Mouse (Mus musculus) hindbrain, embryonic 11.5 days (tissue): ENCODE data around the gene Nadsyn1. TPM values are rescaled to one million over a fixed set of nuclear protein-coding genes. Genes with fewer than 3 reads are reported as not detected.

Source experiments
- ATAC-seq: fragments of 200-750 bp; cut with Nextera tagmentation; 2 replicates; pipeline ENCODE4 v1.8.0; 2017; ENCODE audit warnings: mild to moderate bottlenecking, moderate TSS enrichment, moderate library complexity; ENCODE audit not compliant: low FRiP score
- DNase-seq: peaks from one replicate; pipeline ENCODE4 v3.0.0-alpha.2; 2015; ENCODE audit warnings: low spot score
- H3K27ac ChIP-seq: fragments of 300-500 bp; sonication (generic); 2 replicates; pipeline ENCODE4 v1.5.1; 2014; ENCODE audit warnings: mild to moderate bottlenecking, low read depth, low read length
- H3K27me3 ChIP-seq: fragments of 300-500 bp; sonication (generic); 2 replicates; pipeline ENCODE4 v1.6.1; 2014; ENCODE audit warnings: mild to moderate bottlenecking, low read length, moderate library complexity, mixed read lengths; ENCODE audit not compliant: control insufficient read depth, insufficient read depth
- H3K36me3 ChIP-seq: fragments of 300-500 bp; sonication (generic); 2 replicates; pipeline ENCODE4 v1.6.1; 2014; ENCODE audit warnings: mild to moderate bottlenecking, low read length, moderate library complexity, mixed read lengths; ENCODE audit not compliant: control insufficient read depth, insufficient read depth
- H3K4me1 ChIP-seq: fragments of 300-500 bp; sonication (generic); replicated peaks from 2 replicates; pipeline ENCODE4 v1.6.1; 2014; ENCODE audit warnings: low read length, mixed read lengths; ENCODE audit not compliant: control insufficient read depth, insufficient read depth
- H3K4me2 ChIP-seq: fragments of 300-500 bp; sonication (generic); replicated peaks from 2 replicates; pipeline ENCODE4 v1.6.1; 2014; ENCODE audit warnings: mild to moderate bottlenecking, low read depth, low read length
- H3K4me3 ChIP-seq: fragments of 300-500 bp; sonication (generic); 2 replicates; pipeline ENCODE4 v1.5.1; 2014; ENCODE audit warnings: low read depth, low read length
- H3K9ac ChIP-seq: fragments of 300-500 bp; sonication (generic); 2 replicates; pipeline ENCODE4 v1.6.1; 2014; ENCODE audit warnings: low read depth, low read length
- H3K9me3 ChIP-seq: fragments of 300-500 bp; sonication (generic); 2 replicates; pipeline ENCODE4 v1.6.1; 2016; ENCODE audit warnings: low read length; ENCODE audit not compliant: control insufficient read depth
- WGBS: fragments of 180-500 bp; shearing (Covaris S2); extraction: QIAGEN DNeasy Blood & Tissue Kit; methylation state at CpG from one replicate; pipeline ENCODE4 v1.1.7; 2014; 5-methylcytosine and 5-hydroxymethylcytosine counted together
- polyA plus RNA-seq: library from polyadenylated mRNA; unstranded; fragments of >200 nt; fragmentation: Nextera tagmentation; extraction: Ambion mirVana; gene quantifications from 2 replicates; pipeline ENCODE4 v1.2.1, GENCODE M21; 2014

Gene Nadsyn1
- polyA plus RNA-seq, 1 experiment from 2014 or later: 8.8 TPM

DNA sequence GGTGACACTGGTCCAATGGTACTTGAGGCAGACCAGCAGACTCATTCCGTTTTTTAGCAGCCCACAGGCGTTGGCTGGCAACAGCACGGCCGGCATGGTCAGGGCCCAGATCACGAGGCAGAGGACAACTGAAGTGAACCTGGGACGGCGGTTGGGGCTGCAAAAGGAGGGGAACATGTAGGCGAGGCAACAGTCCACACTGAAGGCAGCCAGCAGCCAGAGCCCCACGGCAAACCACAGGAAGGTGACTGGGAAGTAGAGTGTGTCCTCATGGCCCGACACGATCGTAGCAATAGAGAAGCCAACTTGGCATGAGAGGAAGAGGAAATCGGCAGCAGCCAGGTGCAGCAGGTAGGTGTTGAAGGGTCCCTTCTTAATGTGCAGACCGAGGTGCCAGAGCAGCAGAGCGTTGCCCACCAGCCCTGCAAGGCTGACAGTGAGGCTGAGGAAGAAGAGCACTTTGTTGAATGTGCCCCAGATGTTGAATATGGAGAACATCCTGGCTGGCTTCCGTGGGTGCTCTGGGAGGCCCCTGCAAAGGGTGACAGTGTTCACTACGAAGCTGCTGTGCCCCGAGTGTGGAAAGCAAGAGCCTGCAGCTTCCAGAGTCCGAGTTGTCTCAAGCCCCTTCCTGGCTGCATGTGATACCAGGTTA, 57.6 kb downstream of the Nadsyn1 start:
- WGBS: 77% methylated on average over 19 of the region's 19 CpGs
- no peaks in the 10 kb centered on the region for H3K36me3 ChIP-seq
- H3K27ac ChIP-seq: no peak overlapping the region

DNA sequence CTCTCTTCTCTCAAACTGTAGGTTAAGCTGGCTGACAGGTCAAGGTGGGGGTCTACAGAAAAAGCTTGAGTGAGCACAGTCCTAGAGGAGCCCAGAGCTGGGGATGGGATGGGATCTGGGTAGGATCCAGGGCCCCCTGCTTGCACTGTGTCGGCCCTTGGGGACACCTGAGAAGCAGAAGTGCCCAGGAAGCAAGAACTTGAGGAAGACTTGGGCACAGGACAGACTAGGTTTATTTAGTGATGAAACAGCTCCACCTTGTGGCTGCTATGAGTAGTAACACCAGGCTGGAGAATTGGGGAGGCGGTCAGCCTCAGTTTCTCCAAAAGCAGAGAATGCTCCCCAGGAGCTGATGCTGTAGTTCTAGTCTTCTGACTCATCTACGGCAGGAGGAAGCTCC, 58.9 kb downstream of the Nadsyn1 start:
- no peak overlapping the region for H3K9ac ChIP-seq
- no peak overlapping the region for H3K4me3 ChIP-seq
- ATAC-seq: no peak
- no peaks in the 10 kb centered on the region for H3K9me3 ChIP-seq
- H3K4me1 ChIP-seq: no peaks in the 10 kb centered on the region
- H3K27me3 ChIP-seq: no peaks in the 10 kb centered on the region
- H3K27ac ChIP-seq: no peak overlapping the region
- WGBS: 19% methylated on average over 3 of the region's 3 CpGs
- DNase-seq: peak; percentile 53
- no peaks in the 10 kb centered on the region for H3K36me3 ChIP-seq
- H3K4me2 ChIP-seq: no peak overlapping the region

More for the DNA sequence above, 57.6 kb downstream of the Nadsyn1 start:
- ATAC-seq: no peak
- H3K4me3 ChIP-seq: no peak overlapping the region
- H3K9me3 ChIP-seq: no peaks in the 10 kb centered on the region
- H3K4me2 ChIP-seq: no peak overlapping the region
- no peak overlapping the region for H3K9ac ChIP-seq
- DNase-seq: no peak
- H3K4me1 ChIP-seq: no peaks in the 10 kb centered on the region
- no peaks in the 10 kb centered on the region for H3K27me3 ChIP-seq

DNA sequence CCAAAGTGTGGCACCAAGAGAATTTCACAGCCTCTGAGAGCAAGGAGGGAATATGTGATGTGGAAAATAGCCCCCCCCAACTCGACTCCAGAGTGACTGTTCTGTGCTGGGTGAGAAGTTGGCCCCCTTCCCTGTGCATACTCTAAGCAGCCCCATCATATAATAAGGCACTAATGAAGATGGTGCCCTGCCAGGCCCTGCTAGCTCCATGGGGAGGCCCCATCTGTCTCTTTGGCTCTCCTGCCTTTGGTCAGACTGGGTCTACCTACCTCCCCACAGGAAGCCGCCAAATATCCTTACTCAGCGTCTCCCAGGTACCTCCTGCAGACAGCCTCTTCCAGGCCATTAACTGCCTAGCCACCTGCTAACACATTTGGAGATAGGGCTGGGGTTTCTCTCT, 63.7 kb downstream of the Nadsyn1 start:
- ATAC-seq: no peak
- H3K4me1 ChIP-seq: peaks cover 4% of the 10 kb centered on the region
- H3K9me3 ChIP-seq: no peaks in the 10 kb centered on the region
- no peak overlapping the region for H3K4me2 ChIP-seq
- WGBS: 61% methylated on average over 3 of the region's 3 CpGs
- H3K36me3 ChIP-seq: no peaks in the 10 kb centered on the region
- peaks cover 15% of the 10 kb centered on the region for H3K27me3 ChIP-seq
- H3K27ac ChIP-seq: no peak overlapping the region
- DNase-seq: no peak
- H3K9ac ChIP-seq: no peak overlapping the region
- no peak overlapping the region for H3K4me3 ChIP-seq

DNA sequence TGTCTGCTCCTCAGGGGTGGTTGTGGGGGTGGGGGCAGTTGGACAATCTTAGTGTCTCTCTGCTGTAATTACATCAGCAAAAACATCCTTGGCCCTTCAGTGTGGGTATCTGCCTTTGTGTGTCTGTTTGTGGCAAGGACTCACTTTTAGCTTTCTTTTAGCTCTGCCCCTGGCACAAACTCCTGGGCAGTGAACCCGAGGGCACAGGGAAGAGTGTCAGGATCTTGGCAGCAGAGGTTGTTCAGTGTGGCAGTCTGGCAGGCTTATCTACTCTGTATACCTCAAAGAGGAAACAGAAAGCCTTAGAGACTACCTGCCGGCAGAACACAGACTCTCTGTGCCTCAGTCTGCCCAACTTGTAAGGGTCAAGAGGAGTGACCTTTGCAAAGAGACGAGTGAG, 65.0 kb downstream of the Nadsyn1 start:
- H3K27ac ChIP-seq: no peak overlapping the region
- ATAC-seq: no peak
- peaks cover 4% of the 10 kb centered on the region for H3K4me1 ChIP-seq
- H3K9me3 ChIP-seq: no peaks in the 10 kb centered on the region
- H3K4me2 ChIP-seq: peak overlapping the region; percentile 67; the same call in 1 of the 2 replicates
- no peak for DNase-seq
- no peak overlapping the region for H3K4me3 ChIP-seq
- no peaks in the 10 kb centered on the region for H3K36me3 ChIP-seq
- H3K27me3 ChIP-seq: peaks cover 15% of the 10 kb centered on the region
- H3K9ac ChIP-seq: no peak overlapping the region
- WGBS: 85% methylated on average over 3 of the region's 3 CpGs

DNA sequence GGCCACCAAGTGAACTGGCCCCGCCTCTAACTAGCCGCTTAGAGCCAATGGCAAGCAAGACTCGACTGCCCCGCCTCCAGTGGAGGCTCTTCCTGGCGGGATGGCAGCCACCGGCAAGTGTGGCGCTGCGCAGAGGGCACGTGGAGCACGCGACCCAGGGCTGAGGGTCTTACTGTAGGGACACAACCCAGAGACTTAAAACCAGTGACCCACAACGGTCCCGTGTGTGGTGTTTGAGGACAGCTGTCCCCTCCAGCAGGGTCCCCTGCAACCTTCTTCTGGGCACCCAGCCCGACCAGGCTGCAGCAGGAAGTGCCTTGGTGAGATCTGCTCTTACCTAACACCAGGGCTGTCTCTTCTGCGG, 65.6 kb downstream of the Nadsyn1 start:
- Histone ChIP-seq H3K4me2 (peak overlapping the region; percentile 67), H3K27me3 (peaks cover 15% of the 10 kb centered on the region), H3K4me1 (peaks cover 4% of the 10 kb centered on the region), H3K27ac (no peak overlapping the region), H3K36me3 (no peaks in the 10 kb centered on the region), H3K4me3 (peak overlapping the region; percentile 25), H3K9ac (0 out of 2 replicates have a peak overlapping the region, but pooled peaks have one; percentile 34), H3K9me3 (no peaks in the 10 kb centered on the region)
- WGBS: 3% methylated on average over 15 of the region's 15 CpGs
- ATAC-seq (peak; percentile 88), DNase-seq (peak; percentile 79)

DNA sequence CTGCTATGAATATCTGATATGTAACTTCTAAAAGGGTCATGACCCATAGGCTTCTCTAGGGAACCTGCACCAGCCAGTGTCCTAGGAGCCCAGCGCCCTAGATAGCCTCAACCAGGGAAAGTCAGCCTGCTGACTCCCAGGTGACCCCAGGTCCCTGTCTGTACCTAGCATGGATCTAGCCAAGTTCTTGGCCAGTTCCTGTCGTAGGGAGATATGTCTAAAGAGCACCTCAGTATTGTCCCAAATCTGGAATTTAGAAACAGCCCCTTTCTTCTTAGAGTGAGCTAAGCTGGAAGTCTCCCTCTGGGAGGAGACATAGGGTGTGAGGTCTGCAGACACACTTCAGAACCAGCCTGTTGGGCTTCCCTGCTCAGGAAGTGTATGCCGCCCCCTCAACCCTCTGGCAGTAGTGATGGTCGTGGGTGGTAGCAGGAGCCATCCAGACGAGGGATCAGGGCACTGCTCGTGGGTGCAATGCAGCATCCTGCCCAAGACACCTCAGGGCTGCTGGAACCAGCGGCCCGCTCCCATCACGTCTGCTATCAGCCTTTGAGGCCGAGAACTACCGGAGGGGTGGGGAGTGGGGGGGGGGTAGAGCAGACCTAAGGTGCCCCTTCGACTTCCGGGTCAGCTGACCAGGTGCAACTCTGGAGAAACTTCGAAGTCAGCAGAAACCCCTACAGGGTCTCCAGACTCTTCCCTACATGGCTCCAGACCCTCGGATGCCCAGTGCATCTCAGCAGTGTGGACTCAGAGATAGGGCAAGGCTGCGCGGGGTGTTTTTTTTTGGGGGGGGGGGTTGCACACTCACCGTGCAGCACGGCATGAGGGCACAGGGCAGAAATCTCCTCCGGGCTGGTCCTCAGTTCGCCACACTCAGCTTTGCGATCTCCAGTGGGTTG, 66.3 kb downstream of the Nadsyn1 start, which contains the start of gene Osbpl5:
TSS of gene Osbpl5 (minus strand) at position 861 of the 902 bp plus-strand sequence.
- no peak for DNase-seq
- no peak within 1 kb of the TSS for H3K27ac ChIP-seq

DNA sequence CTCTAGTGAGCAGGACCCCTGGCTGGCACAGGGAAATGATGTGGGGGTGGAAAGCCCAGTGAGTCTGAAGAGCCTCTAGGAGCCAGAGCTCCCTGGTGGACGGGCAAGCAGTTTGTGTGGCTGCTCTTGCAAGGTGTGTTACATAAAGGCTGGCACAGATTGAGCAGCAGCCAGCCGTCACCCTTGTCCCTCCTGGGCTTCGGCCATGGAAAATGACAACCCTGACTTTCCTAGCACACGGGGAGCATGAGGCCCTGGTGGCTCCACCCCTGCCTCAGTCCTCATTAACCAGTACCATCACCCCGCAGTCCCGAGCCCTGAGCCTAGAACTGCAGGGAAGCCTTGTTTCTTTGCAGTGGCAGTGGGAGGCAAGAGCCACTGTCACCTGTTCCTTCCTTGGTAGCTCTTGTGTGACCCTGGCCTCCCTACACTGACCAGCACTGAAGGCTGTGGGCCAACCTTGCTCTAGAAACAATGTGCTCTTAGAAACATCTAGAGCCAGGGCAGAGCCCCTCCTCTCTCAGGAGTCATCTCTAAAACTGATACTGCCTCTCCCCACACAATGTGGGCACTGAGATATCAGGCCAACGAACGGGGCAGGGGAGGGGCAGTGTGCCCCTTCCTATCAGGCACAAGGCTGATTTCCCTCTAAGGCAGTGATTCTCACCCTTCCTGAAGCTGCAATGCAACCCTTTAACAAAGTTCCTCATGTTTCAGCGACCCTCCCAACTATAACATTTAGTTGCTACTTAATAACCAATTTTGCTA, 67.1 kb downstream of the Nadsyn1 start:
- Histone ChIP-seq H3K27ac (no peak overlapping the region), H3K4me3 (no peak overlapping the region), H3K27me3 (peaks cover 15% of the 10 kb centered on the region), H3K36me3 (no peaks in the 10 kb centered on the region), H3K4me2 (no peak overlapping the region), H3K4me1 (peaks cover 4% of the 10 kb centered on the region), H3K9ac (no peak overlapping the region), H3K9me3 (no peaks in the 10 kb centered on the region)
- 77% methylated on average over 9 of the region's 9 CpGs for WGBS
- ATAC-seq (no peak), DNase-seq (no peak)

More for the DNA sequence above, 66.3 kb downstream of the Nadsyn1 start, which contains the start of gene Osbpl5:
- no peaks in the 10 kb centered on the region for H3K36me3 ChIP-seq
- WGBS: 27% methylated on average over 22 of the region's 22 CpGs
- peak within 1 kb of the TSS; percentile 67 for H3K4me2 ChIP-seq
- H3K9ac ChIP-seq: 0 out of 2 replicates have a peak within 1 kb of the TSS, but pooled peaks have one; percentile 34
- ATAC-seq: peak; percentile 54
- peaks cover 4% of the 10 kb centered on the region for H3K4me1 ChIP-seq
- peaks cover 15% of the 10 kb centered on the region for H3K27me3 ChIP-seq
- peak within 1 kb of the TSS; percentile 25 for H3K4me3 ChIP-seq
- H3K9me3 ChIP-seq: no peaks in the 10 kb centered on the region

DNA sequence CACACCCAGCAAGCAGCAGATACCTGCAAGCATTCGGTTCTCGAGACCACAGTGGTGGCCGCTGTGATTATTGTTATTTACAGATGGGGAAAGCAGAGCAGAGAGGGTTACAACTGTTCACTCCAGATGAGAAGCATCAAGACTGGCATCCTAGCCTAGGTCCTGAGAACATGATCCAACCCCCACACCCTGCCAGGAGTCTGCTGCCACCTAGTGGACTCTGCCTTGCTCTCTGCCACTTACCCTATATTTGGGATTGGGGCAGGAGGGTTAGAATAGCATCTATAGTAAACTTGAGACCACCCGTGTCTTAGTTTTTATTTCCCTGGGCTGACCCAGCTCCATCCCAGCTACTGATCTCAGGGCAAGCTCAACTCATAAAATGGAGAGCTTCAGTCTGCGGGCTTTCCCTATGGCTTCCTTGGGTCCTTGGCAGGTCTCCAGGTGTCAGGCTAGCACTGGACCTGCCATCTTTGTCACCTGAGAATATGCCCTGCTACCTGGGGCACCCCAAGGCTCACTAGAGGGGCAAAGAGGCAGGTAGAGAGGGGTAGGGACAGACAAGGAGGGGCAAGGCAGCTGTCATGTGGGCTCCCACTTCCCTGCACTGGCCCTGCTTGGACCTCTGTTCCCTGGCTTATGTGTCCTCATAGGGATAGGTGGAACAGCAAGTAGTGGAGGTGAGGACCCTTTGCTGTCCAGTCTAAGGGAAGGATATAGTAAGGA, 68.5 kb downstream of the Nadsyn1 start:
- ATAC-seq (no peak), DNase-seq (peak; percentile 78)
- Histone ChIP-seq H3K9ac (no peak overlapping the region), H3K4me2 (no peak overlapping the region), H3K27ac (no peak overlapping the region), H3K27me3 (peaks cover 15% of the 10 kb centered on the region), H3K4me3 (no peak overlapping the region), H3K4me1 (peaks cover 4% of the 10 kb centered on the region), H3K9me3 (no peaks in the 10 kb centered on the region), H3K36me3 (no peaks in the 10 kb centered on the region)
- WGBS: 55% methylated on average over 5 of the region's 5 CpGs
